Mouse (Mus musculus) 3134 (cell line): ENCODE results near the gene Lmo1.
"Not testable (repeated sequence)": the region's sequence is repeated elsewhere in the genome, so short reads cannot be mapped to it uniquely, and the experiment has no call there.

ENCODE experiments used
- DNase-seq: peaks from one replicate; pipeline ENCODE4 v3.0.0-alpha.2; 2011; ENCODE audit warnings: low spot score; ENCODE audit not compliant: insufficient read length; ENCODE audit errors: extremely low read depth

Lmo1 gene

GRCm38 (mm10) chr7:109115929-109116328, 59.1 kb downstream of the Lmo1 start:
- DNase-seq = no peak

GRCm38 (mm10) chr7:109115488-109115887, 59.5 kb downstream of the Lmo1 start:
- not testable (repeated sequence) for DNase-seq

- no peak for DNase-seq
Measured at GRCm38 (mm10) chr7:109114950-109115349, 60.1 kb downstream of the Lmo1 start.

- DNase-seq = no peak
Measured at GRCm38 (mm10) chr7:109111000-109111399, 64.0 kb downstream of the Lmo1 start.

- no peak for DNase-seq
Measured at GRCm38 (mm10) chr7:109104894-109105293, 70.1 kb downstream of the Lmo1 start.

GRCm38 (mm10) chr7:109101167-109101566, 73.8 kb downstream of the Lmo1 start:
- no peak for DNase-seq

GRCm38 (mm10) chr7:109098145-109099018, 76.6 kb downstream of the Lmo1 start:
- DNase-seq = no peak

GRCm38 (mm10) chr7:109097203-109097602, 77.8 kb downstream of the Lmo1 start:
- no peak for DNase-seq

GRCm38 (mm10) chr7:109096618-109097017, 78.4 kb downstream of the Lmo1 start:
- no peak for DNase-seq

- DNase-seq = no peak
Measured at GRCm38 (mm10) chr7:109094294-109094693, 80.7 kb downstream of the Lmo1 start.

GRCm38 (mm10) chr7:109091316-109091715, 83.7 kb downstream of the Lmo1 start:
- not testable (repeated sequence) for DNase-seq
